Mouse (Mus musculus): ENCODE measurements at regions not wholly inside any gene's neighbourhood (a gene's known extent, or its start where the extent isn't known, plus 50 kb on each side); places are given as distances from the start of the nearest gene placed in this dataset.

- Histone ChIP-seq H3K4me2 (ENCODE audit: low read length) (no peak overlapping the region), H3K27ac (ENCODE audit: low read length) (no peak overlapping the region), H3K27me3 (replicated peaks; ENCODE audit: control insufficient read depth, insufficient read depth, low read length) (no peaks in the 10 kb centered on the region), H3K4me3 (replicated peaks; ENCODE audit: low read length) (no peak overlapping the region), H3K9me3 (ENCODE audit: control insufficient read depth, low read length) (no peaks in the 10 kb centered on the region), H3K36me3 (ENCODE audit: control insufficient read depth, insufficient read depth) (no peaks in the 10 kb centered on the region), H3K9ac (replicated peaks; ENCODE audit: low read depth, low read length) (no peak overlapping the region), H3K4me1 (replicated peaks; ENCODE audit: control insufficient read depth, insufficient read depth, low read length) (no peaks in the 10 kb centered on the region)
- ATAC-seq, result no peak
- 93% methylated on average over 1 of the region's 1 CpGs for WGBS
These were observed 95.7 kb downstream of the Mfap3l start for GRCm38 (mm10) chr8:60728339-60728738.

- H3K36me3 ChIP-seq (ENCODE audit: control insufficient read depth, insufficient read depth), result no peaks in the 10 kb centered on the region
- H3K4me2 ChIP-seq (ENCODE audit: low read length), result no peak overlapping the region
- H3K9me3 ChIP-seq (ENCODE audit: control insufficient read depth, low read length), result no peaks in the 10 kb centered on the region
- no peaks in the 10 kb centered on the region for H3K4me1 ChIP-seq (replicated peaks; ENCODE audit: control insufficient read depth, insufficient read depth, low read length)
- H3K27me3 ChIP-seq (replicated peaks; ENCODE audit: control insufficient read depth, insufficient read depth, low read length), result no peaks in the 10 kb centered on the region
- 88% methylated on average over 2 of the region's 2 CpGs for WGBS
- no peak overlapping the region for H3K9ac ChIP-seq (replicated peaks; ENCODE audit: low read depth, low read length)
- H3K27ac ChIP-seq (ENCODE audit: low read length), result no peak overlapping the region
- H3K4me3 ChIP-seq (replicated peaks; ENCODE audit: low read length), result no peak overlapping the region
- ATAC-seq, result no peak
These were observed 99.9 kb downstream of the Mfap3l start for GRCm38 (mm10) chr8:60732545-60732944.

- Histone ChIP-seq H3K36me3 (ENCODE audit: control insufficient read depth, insufficient read depth) (no peaks in the 10 kb centered on the region), H3K27ac (ENCODE audit: low read length) (no peak overlapping the region), H3K4me2 (ENCODE audit: low read length) (no peak overlapping the region), H3K27me3 (replicated peaks; ENCODE audit: control insufficient read depth, insufficient read depth, low read length) (no peaks in the 10 kb centered on the region), H3K9me3 (ENCODE audit: control insufficient read depth, low read length) (no peaks in the 10 kb centered on the region), H3K9ac (replicated peaks; ENCODE audit: low read depth, low read length) (no peak overlapping the region), H3K4me3 (replicated peaks; ENCODE audit: low read length) (no peak overlapping the region), H3K4me1 (replicated peaks; ENCODE audit: control insufficient read depth, insufficient read depth, low read length) (no peaks in the 10 kb centered on the region)
- no peak for ATAC-seq
- 70% methylated on average over 3 of the region's 3 CpGs for WGBS
These were observed 103.3 kb downstream of the Mfap3l start for GRCm38 (mm10) chr8:60735961-60736360.

- 89% methylated on average over 9 of the region's 9 CpGs for WGBS
- no peaks in the 10 kb centered on the region for H3K9me3 ChIP-seq (ENCODE audit: control insufficient read depth, low read length)
These were observed 103.8 kb downstream of the Mfap3l start for GRCm38 (mm10) chr8:60736401-60736800.

GRCm38 (mm10) chr8:60736913-60737312 lies 104.3 kb downstream of the Mfap3l start:
- H3K27ac ChIP-seq (ENCODE audit: low read length), result no peak overlapping the region

More at GRCm38 (mm10) chr8:60736401-60736800, 103.8 kb downstream of the Mfap3l start:
- no peak overlapping the region for H3K4me3 ChIP-seq (replicated peaks; ENCODE audit: low read length)
- H3K4me2 ChIP-seq (ENCODE audit: low read length), result no peak overlapping the region
- no peak overlapping the region for H3K27ac ChIP-seq (ENCODE audit: low read length)
- ATAC-seq, result no peak
- no peaks in the 10 kb centered on the region for H3K36me3 ChIP-seq (ENCODE audit: control insufficient read depth, insufficient read depth)
- H3K27me3 ChIP-seq (replicated peaks; ENCODE audit: control insufficient read depth, insufficient read depth, low read length), result no peaks in the 10 kb centered on the region
- H3K4me1 ChIP-seq (replicated peaks; ENCODE audit: control insufficient read depth, insufficient read depth, low read length), result no peaks in the 10 kb centered on the region
- no peak overlapping the region for H3K9ac ChIP-seq (replicated peaks; ENCODE audit: low read depth, low read length)

GRCm38 (mm10) chr8:60737616-60738015 lies 105.0 kb downstream of the Mfap3l start:
- Histone ChIP-seq H3K36me3 (ENCODE audit: control insufficient read depth, insufficient read depth) (no peaks in the 10 kb centered on the region), H3K4me2 (ENCODE audit: low read length) (no peak overlapping the region), H3K27ac (ENCODE audit: low read length) (no peak overlapping the region), H3K9ac (replicated peaks; ENCODE audit: low read depth, low read length) (no peak overlapping the region), H3K4me3 (replicated peaks; ENCODE audit: low read length) (no peak overlapping the region), H3K9me3 (ENCODE audit: control insufficient read depth, low read length) (no peaks in the 10 kb centered on the region), H3K27me3 (replicated peaks; ENCODE audit: control insufficient read depth, insufficient read depth, low read length) (no peaks in the 10 kb centered on the region), H3K4me1 (replicated peaks; ENCODE audit: control insufficient read depth, insufficient read depth, low read length) (no peaks in the 10 kb centered on the region)
- 95% methylated on average over 1 of the region's 1 CpGs for WGBS
- no peak for ATAC-seq

More at GRCm38 (mm10) chr8:60736913-60737312, 104.3 kb downstream of the Mfap3l start:
- Histone ChIP-seq H3K36me3 (ENCODE audit: control insufficient read depth, insufficient read depth) (no peaks in the 10 kb centered on the region), H3K9me3 (ENCODE audit: control insufficient read depth, low read length) (no peaks in the 10 kb centered on the region), H3K9ac (replicated peaks; ENCODE audit: low read depth, low read length) (no peak overlapping the region), H3K4me1 (replicated peaks; ENCODE audit: control insufficient read depth, insufficient read depth, low read length) (no peaks in the 10 kb centered on the region), H3K27me3 (replicated peaks; ENCODE audit: control insufficient read depth, insufficient read depth, low read length) (no peaks in the 10 kb centered on the region), H3K4me3 (replicated peaks; ENCODE audit: low read length) (no peak overlapping the region), H3K4me2 (ENCODE audit: low read length) (no peak overlapping the region)
- ATAC-seq, result no peak
- 56% methylated on average over 2 of the region's 2 CpGs for WGBS

- Histone ChIP-seq H3K4me3 (replicated peaks; ENCODE audit: low read length) (no peak overlapping the region), H3K4me2 (ENCODE audit: low read length) (no peak overlapping the region), H3K9ac (replicated peaks; ENCODE audit: low read depth, low read length) (no peak overlapping the region), H3K36me3 (ENCODE audit: control insufficient read depth, insufficient read depth) (no peaks in the 10 kb centered on the region), H3K4me1 (replicated peaks; ENCODE audit: control insufficient read depth, insufficient read depth, low read length) (no peaks in the 10 kb centered on the region), H3K9me3 (ENCODE audit: control insufficient read depth, low read length) (no peaks in the 10 kb centered on the region), H3K27me3 (replicated peaks; ENCODE audit: control insufficient read depth, insufficient read depth, low read length) (no peaks in the 10 kb centered on the region), H3K27ac (ENCODE audit: low read length) (no peak overlapping the region)
- 89% methylated on average over 2 of the region's 2 CpGs for WGBS
- ATAC-seq, result no peak
These were observed 113.2 kb downstream of the Mfap3l start for GRCm38 (mm10) chr8:60745877-60746276.

- WGBS, result 45% methylated on average over 3 of the region's 3 CpGs
- Histone ChIP-seq H3K4me3 (replicated peaks; ENCODE audit: low read length) (no peak overlapping the region), H3K9ac (replicated peaks; ENCODE audit: low read depth, low read length) (no peak overlapping the region), H3K4me2 (ENCODE audit: low read length) (no peak overlapping the region), H3K36me3 (ENCODE audit: control insufficient read depth, insufficient read depth) (no peaks in the 10 kb centered on the region), H3K9me3 (ENCODE audit: control insufficient read depth, low read length) (no peaks in the 10 kb centered on the region), H3K27me3 (replicated peaks; ENCODE audit: control insufficient read depth, insufficient read depth, low read length) (no peaks in the 10 kb centered on the region), H3K4me1 (replicated peaks; ENCODE audit: control insufficient read depth, insufficient read depth, low read length) (no peaks in the 10 kb centered on the region), H3K27ac (ENCODE audit: low read length) (no peak overlapping the region)
- ATAC-seq, result no peak
These were observed 113.9 kb downstream of the Mfap3l start for GRCm38 (mm10) chr8:60746486-60746885.

- Histone ChIP-seq H3K27ac (ENCODE audit: low read length) (no peak overlapping the region), H3K4me2 (ENCODE audit: low read length) (no peak overlapping the region), H3K9me3 (ENCODE audit: control insufficient read depth, low read length) (no peaks in the 10 kb centered on the region), H3K36me3 (ENCODE audit: control insufficient read depth, insufficient read depth) (no peaks in the 10 kb centered on the region), H3K9ac (replicated peaks; ENCODE audit: low read depth, low read length) (no peak overlapping the region), H3K4me1 (replicated peaks; ENCODE audit: control insufficient read depth, insufficient read depth, low read length) (no peaks in the 10 kb centered on the region), H3K4me3 (replicated peaks; ENCODE audit: low read length) (no peak overlapping the region), H3K27me3 (replicated peaks; ENCODE audit: control insufficient read depth, insufficient read depth, low read length) (no peaks in the 10 kb centered on the region)
- ATAC-seq, result no peak
- 83% methylated on average over 18 of the region's 18 CpGs for WGBS
These were observed 123.2 kb downstream of the Mfap3l start for GRCm38 (mm10) chr8:60755704-60756415.

- 96% methylated on average over 7 of the region's 7 CpGs for WGBS
- H3K27ac ChIP-seq (ENCODE audit: low read length), result no peak overlapping the region
- no peaks in the 10 kb centered on the region for H3K27me3 ChIP-seq (replicated peaks; ENCODE audit: control insufficient read depth, insufficient read depth, low read length)
- H3K9me3 ChIP-seq (ENCODE audit: control insufficient read depth, low read length), result no peaks in the 10 kb centered on the region
- H3K4me3 ChIP-seq (replicated peaks; ENCODE audit: low read length), result no peak overlapping the region
- no peak overlapping the region for H3K4me2 ChIP-seq (ENCODE audit: low read length)
- no peak for ATAC-seq
- H3K36me3 ChIP-seq (ENCODE audit: control insufficient read depth, insufficient read depth), result no peaks in the 10 kb centered on the region
- H3K4me1 ChIP-seq (replicated peaks; ENCODE audit: control insufficient read depth, insufficient read depth, low read length), result no peaks in the 10 kb centered on the region
- H3K9ac ChIP-seq (replicated peaks; ENCODE audit: low read depth, low read length), result no peak overlapping the region
These were observed 126.3 kb upstream of the Hpf1 start for GRCm38 (mm10) chr8:60763959-60764358.
